Mouse (Mus musculus): ENCODE measurements around the gene AC153137.1. TPM values are rescaled to one million over a fixed set of nuclear protein-coding genes. Genes with fewer than 3 reads are reported as not detected.

AC153137.1 gene
- total RNA-seq, 1 experiment from 2014 or later, result not detected

Other genes with a start within 250 kb of the AC153137.1 start
- 153 to 209 TPM (median 162 TPM) in 3 replicates for gene Phf3, start 104.0 kb downstream of the AC153137.1 start, total RNA-seq (2017)
- gene Lgsn, start 198.4 kb upstream of the AC153137.1 start, total RNA-seq (2017), result not detected in 3 replicates
- not detected in 3 replicates for gene 4931428L18Rik, start 244.7 kb upstream of the AC153137.1 start, total RNA-seq (2017)
- not detected in 3 replicates for gene Pih1d3, start 244.9 kb upstream of the AC153137.1 start, total RNA-seq (2017)

All from monocyte, adult 5-6 weeks (primary cell).